Mouse (Mus musculus) myocyte (in vitro differentiated cells): ENCODE measurements around the gene Adamts16. TPM values are rescaled to one million over a fixed set of nuclear protein-coding genes. Genes with fewer than 3 reads are reported as not detected.

Experiments
- H3K27me3 ChIP-seq: one replicate; pipeline ENCODE4 v1.6.1; 2011; ENCODE audit not compliant: control insufficient read depth, insufficient read depth, insufficient read length
- H3K36me3 ChIP-seq: one replicate; pipeline ENCODE4 v1.6.1; 2011; ENCODE audit not compliant: control insufficient read depth, insufficient read depth
- H3K4me2 ChIP-seq: one replicate; pipeline ENCODE4 v1.6.1; 2011; ENCODE audit warnings: low read depth, control low read depth
- H3K4me3 ChIP-seq: one replicate; pipeline ENCODE4 v1.5.1; 2011; ENCODE audit warnings: mild to moderate bottlenecking, control low read depth, moderate library complexity
- H3K79me2 ChIP-seq: one replicate; pipeline ENCODE4 v1.6.1; 2011; ENCODE audit not compliant: control insufficient read depth, insufficient read depth
- H3ac ChIP-seq: one replicate; pipeline ENCODE4 v1.6.1; 2011; ENCODE audit not compliant: control insufficient read depth, insufficient read length
- CEBPB ChIP-seq: IDR thresholded peaks from 2 replicates; pipeline ENCODE4 v1.6.1; 2011; ENCODE audit warnings: mild to moderate bottlenecking, moderate library complexity; ENCODE audit not compliant: poor library complexity, insufficient read depth, severe bottlenecking
- E2F4 ChIP-seq: IDR thresholded peaks from one replicate; pipeline ENCODE4 v1.6.1; 2011; ENCODE audit warnings: mild to moderate bottlenecking, control low read depth, moderate library complexity; ENCODE audit not compliant: insufficient read depth
- MAX ChIP-seq: IDR thresholded peaks from one replicate; pipeline ENCODE4 v1.6.1; 2011; ENCODE audit warnings: low read depth, mild to moderate bottlenecking, control low read depth
- MYOD1 ChIP-seq, 3 experiments: IDR thresholded peaks; one replicate each; pipeline ENCODE4 v1.6.1; 2011; ENCODE audit warnings: control low read depth in 2 of 3, low read depth in 2 of 3, mild to moderate bottlenecking in 2 of 3, moderate library complexity in 1 of 3; ENCODE audit not compliant: insufficient read length in 2 of 3, control insufficient read depth in 1 of 3
- MYOG ChIP-seq, 3 experiments: IDR thresholded peaks; one replicate each; pipeline ENCODE4 v1.6.1; 2011; ENCODE audit warnings: control low read depth in 2 of 3, low read depth in 2 of 3, mild to moderate bottlenecking in 2 of 3; ENCODE audit not compliant: insufficient read length in 2 of 3, control insufficient read depth in 1 of 3, insufficient read depth in 1 of 3
- POLR2A ChIP-seq: IDR thresholded peaks from one replicate; pipeline ENCODE4 v1.6.1; 2011; ENCODE audit warnings: low read depth, mild to moderate bottlenecking, control low read depth, moderate library complexity; ENCODE audit not compliant: insufficient read length
- POLR2AphosphoS2 ChIP-seq: IDR thresholded peaks from one replicate; pipeline ENCODE4 v1.6.1; 2011; ENCODE audit warnings: low read depth, control low read depth; ENCODE audit not compliant: insufficient read length
- REST ChIP-seq: IDR thresholded peaks from one replicate; pipeline ENCODE4 v1.6.1; 2011; ENCODE audit warnings: mild to moderate bottlenecking, control low read depth, moderate library complexity; ENCODE audit not compliant: insufficient read depth, insufficient read length
- SRF ChIP-seq: IDR thresholded peaks from one replicate; pipeline ENCODE4 v1.6.1; 2011; ENCODE audit warnings: low read depth; ENCODE audit not compliant: control insufficient read depth, insufficient read length
- TCF12 ChIP-seq: IDR thresholded peaks from one replicate; pipeline ENCODE4 v1.6.1; 2011; ENCODE audit warnings: mild to moderate bottlenecking, control low read depth; ENCODE audit not compliant: poor library complexity, insufficient read depth, severe bottlenecking
- TCF3 ChIP-seq: IDR thresholded peaks from one replicate; pipeline ENCODE4 v1.6.1; 2011; ENCODE audit warnings: low read depth, control low read depth; ENCODE audit not compliant: insufficient read length
- USF1 ChIP-seq: IDR thresholded peaks from one replicate; pipeline ENCODE4 v1.6.1; 2011; ENCODE audit warnings: low read depth, mild to moderate bottlenecking, control low read depth, moderate library complexity
- polyA plus RNA-seq: library from polyadenylated mRNA; unstranded; fragments of >200 nt; fragmentation: generic; extraction: Trizol; gene quantifications from one replicate; pipeline ENCODE4 v1.2.1, GENCODE M21; 2012; ENCODE audit warnings: missing spikeins

The Adamts16 gene
- polyA plus RNA-seq, 1 experiment = 0.67 TPM

GRCm38 (mm10) chr13:70789806-70790205 is 51.8 kb downstream of the Adamts16 start:
- no peaks in the 10 kb centered on the region for H3K27me3 ChIP-seq
- no peak overlapping the region for H3K4me3 ChIP-seq
- H3K79me2 ChIP-seq = no peaks in the 10 kb centered on the region
- TF ChIP-seq E2F4 (no peak), REST (no peak), TCF12 (no peak), CEBPB (no peak), POLR2A (no peak), TCF3 (no peak), POLR2AphosphoS2 (no peak), MAX (no peak), MYOG (IDR thresholded peaks at IDR 0.05; ENCODE audit: control insufficient read depth in 1 of 3, insufficient read depth in 1 of 3, insufficient read length in 2 of 3, low read depth in 2 of 3) (no peak), MYOD1 (IDR thresholded peaks at IDR 0.05; ENCODE audit: control insufficient read depth in 1 of 3, insufficient read length in 2 of 3, low read depth in 2 of 3) (no peak), USF1 (no peak), SRF (no peak)
- no peak overlapping the region for H3ac ChIP-seq
- no peak overlapping the region for H3K4me2 ChIP-seq
- H3K36me3 ChIP-seq = no peaks in the 10 kb centered on the region

GRCm38 (mm10) chr13:70789022-70789421 is 52.6 kb downstream of the Adamts16 start:
- Histone ChIP-seq H3ac (no peak overlapping the region), H3K36me3 (no peaks in the 10 kb centered on the region), H3K27me3 (no peaks in the 10 kb centered on the region), H3K4me3 (no peak overlapping the region), H3K79me2 (no peaks in the 10 kb centered on the region), H3K4me2 (peak overlapping the region; percentile 31)
- TF ChIP-seq TCF3 = no peak
- TF ChIP-seq SRF = no peak
- peak; percentile 0 for TF ChIP-seq USF1
- peak; percentile 22; the same call in 1 of the 2 replicates for TF ChIP-seq CEBPB

- H3K27me3 ChIP-seq = no peaks in the 10 kb centered on the region
- no peaks in the 10 kb centered on the region for H3K36me3 ChIP-seq
- no peak overlapping the region for H3K4me2 ChIP-seq
- no peak overlapping the region for H3K4me3 ChIP-seq
- H3ac ChIP-seq = no peak overlapping the region
- no peaks in the 10 kb centered on the region for H3K79me2 ChIP-seq
- TF ChIP-seq CEBPB (no peak), TCF12 (no peak), USF1 (no peak), POLR2AphosphoS2 (no peak), TCF3 (no peak), MAX (no peak), SRF (no peak), REST (no peak), MYOD1 (IDR thresholded peaks at IDR 0.05; ENCODE audit: control insufficient read depth in 1 of 3, insufficient read length in 2 of 3, low read depth in 2 of 3) (no peak), E2F4 (no peak), MYOG (IDR thresholded peaks at IDR 0.05; ENCODE audit: control insufficient read depth in 1 of 3, insufficient read depth in 1 of 3, insufficient read length in 2 of 3, low read depth in 2 of 3) (no peak), POLR2A (no peak)
Measured at GRCm38 (mm10) chr13:70785078-70785477, 56.5 kb downstream of the Adamts16 start.

GRCm38 (mm10) chr13:70784126-70784525 is 57.5 kb downstream of the Adamts16 start:
- Histone ChIP-seq H3K79me2 (no peaks in the 10 kb centered on the region), H3ac (no peak overlapping the region), H3K27me3 (no peaks in the 10 kb centered on the region), H3K4me2 (no peak overlapping the region), H3K4me3 (no peak overlapping the region), H3K36me3 (no peaks in the 10 kb centered on the region)
- no peak for TF ChIP-seq MYOG (IDR thresholded peaks at IDR 0.05; ENCODE audit: control insufficient read depth in 1 of 3, insufficient read depth in 1 of 3, insufficient read length in 2 of 3, low read depth in 2 of 3)
- no peak for TF ChIP-seq POLR2AphosphoS2
- no peak for TF ChIP-seq USF1
- no peak for TF ChIP-seq TCF12
- no peak for TF ChIP-seq MAX
- no peak for TF ChIP-seq REST
- TF ChIP-seq TCF3 = no peak
- no peak for TF ChIP-seq SRF
- TF ChIP-seq CEBPB = no peak
- no peak for TF ChIP-seq E2F4
- TF ChIP-seq MYOD1 (IDR thresholded peaks at IDR 0.05; ENCODE audit: control insufficient read depth in 1 of 3, insufficient read length in 2 of 3, low read depth in 2 of 3) = no peak
- no peak for TF ChIP-seq POLR2A

GRCm38 (mm10) chr13:70779781-70780180 is 61.8 kb downstream of the Adamts16 start:
- TF ChIP-seq SRF (no peak), USF1 (no peak), REST (no peak), E2F4 (no peak), POLR2AphosphoS2 (no peak), TCF3 (no peak)
- H3K4me2 ChIP-seq = no peak overlapping the region
- H3K4me3 ChIP-seq = no peak overlapping the region
- no peaks in the 10 kb centered on the region for H3K36me3 ChIP-seq
- no peak overlapping the region for H3ac ChIP-seq
- no peaks in the 10 kb centered on the region for H3K79me2 ChIP-seq
- no peaks in the 10 kb centered on the region for H3K27me3 ChIP-seq
